14 mouse cellular contexts compared by ENCODE assay signal in genomic region chr7:120361159-120361558, GRCm38 (mm10). TPM values are rescaled to one million over a fixed set of nuclear protein-coding genes. Genes with fewer than 3 reads are reported as not detected.
DNase-seq lines count a peak whose midpoint lies in the region; ATAC-seq and TF ChIP-seq lines count a peak whose summit lies in the region.
"Had no signal": no experiment of that assay in that cellular context is flagged by ENCODE, and none has a peak within 500 bp of the region (broad histone marks: within the 10 kb centered on the region; RNA-seq: fewer than 3 reads in every experiment).

No protein-coding gene starts in this region.

- DNase-seq in heart, postnatal 4 days: peak; percentile 5
- no peak for DNase-seq in heart, adult 9 months (ENCODE audit: low spot score in 2 of 2)
- peak; percentile 25 for DNase-seq in midbrain, embryonic 14.5 days
- DNase-seq in embryo, embryonic 10 days (ENCODE audit: low spot score): peak; percentile 73
- no peak for DNase-seq in adipocyte (ENCODE audit: low spot score)
- DNase-seq in natural killer cell, adult 2 months (ENCODE audit: low spot score in 2 of 2): no peak
- DNase-seq: cerebellum, adult 18-20 months; lung, postnatal 4 days; right cerebral cortex, postnatal 14 days; thymus, postnatal 36 days had no signal

- no peak overlapping the region for H3K9ac ChIP-seq in midbrain, embryonic 14.5 days (replicated peaks; ENCODE audit: low read length)
- H3K9ac ChIP-seq in midbrain, embryonic 13.5 days (replicated peaks): no peak overlapping the region

- 35% methylated on average over 13 of the region's 13 CpGs for WGBS in midbrain, embryonic 14.5 days
- 43% methylated on average over 13 of the region's 13 CpGs for WGBS in midbrain, embryonic 13.5 days
- 47% methylated on average over 13 of the region's 13 CpGs for WGBS in small intestine, adult 2 months

- no peak overlapping the region for H3K4me3 ChIP-seq in midbrain, embryonic 14.5 days (replicated peaks; ENCODE audit: low read depth, low read length)
- H3K4me3 ChIP-seq in midbrain, embryonic 13.5 days (replicated peaks): no peak overlapping the region
- H3K4me3 ChIP-seq in small intestine, adult 2 months (ENCODE audit: low read depth, low read length): no peak overlapping the region
- H3K4me3 ChIP-seq: left cerebral cortex, adult 2 months had no signal

- no peaks in the 10 kb centered on the region for H3K27me3 ChIP-seq in midbrain, embryonic 14.5 days (ENCODE audit: control insufficient read depth, insufficient read depth, low read length)
- no peaks in the 10 kb centered on the region for H3K27me3 ChIP-seq in midbrain, embryonic 13.5 days
- no peaks in the 10 kb centered on the region for H3K27me3 ChIP-seq in small intestine, adult 2 months (ENCODE audit: control insufficient read depth, insufficient read depth, low read length)

- no peaks in the 10 kb centered on the region for H3K4me1 ChIP-seq in midbrain, embryonic 14.5 days (ENCODE audit: control insufficient read depth, insufficient read depth, low read length)
- H3K4me1 ChIP-seq in midbrain, embryonic 13.5 days (replicated peaks): no peaks in the 10 kb centered on the region
- no peaks in the 10 kb centered on the region for H3K4me1 ChIP-seq in small intestine, adult 2 months (ENCODE audit: control insufficient read depth, insufficient read depth, insufficient read length, low read length)

- TF ChIP-seq CTCF in small intestine, adult 2 months (IDR thresholded peaks at IDR 0.05; ENCODE audit: extremely low read depth, insufficient read length, insufficient replicate concordance, low read depth, low read length): peak; percentile 12; the same call in 1 of the 2 replicates

- no peaks in the 10 kb centered on the region for H3K9me3 ChIP-seq in midbrain, embryonic 14.5 days (ENCODE audit: control insufficient read depth, low read length)
- no peaks in the 10 kb centered on the region for H3K9me3 ChIP-seq in midbrain, embryonic 13.5 days

- H3K4me2 ChIP-seq in midbrain, embryonic 14.5 days (ENCODE audit: low read length): no peak overlapping the region
- H3K4me2 ChIP-seq in midbrain, embryonic 13.5 days (replicated peaks): no peak overlapping the region

- H3K27ac ChIP-seq in midbrain, embryonic 14.5 days (replicated peaks; ENCODE audit: low read depth, low read length): no peak overlapping the region
- no peak overlapping the region for H3K27ac ChIP-seq in midbrain, embryonic 13.5 days
- H3K27ac ChIP-seq in small intestine, adult 2 months (ENCODE audit: insufficient read depth, low read depth, low read length): no peak overlapping the region
- H3K27ac ChIP-seq: left cerebral cortex, adult 2 months had no signal

- no peak for ATAC-seq in midbrain, embryonic 14.5 days (ENCODE audit: low FRiP score, low TSS enrichment)
- ATAC-seq in midbrain, embryonic 13.5 days: no peak

- TF ChIP-seq POLR2A in small intestine, adult 2 months (IDR thresholded peaks at IDR 0.05; ENCODE audit: low read depth, low read length): no peak

- no peaks in the 10 kb centered on the region for H3K36me3 ChIP-seq in midbrain, embryonic 14.5 days (ENCODE audit: control insufficient read depth, insufficient read depth, low read length)
- no peaks in the 10 kb centered on the region for H3K36me3 ChIP-seq in midbrain, embryonic 13.5 days
- H3K36me3 ChIP-seq in small intestine, adult 2 months (ENCODE audit: control insufficient read depth, insufficient read depth, low read length): no peaks in the 10 kb centered on the region

RNA-seq across cellular contexts. Expression of gene Abca15, which starts 32.7 kb away (rescaled TPM):
- not detected for total RNA-seq in heart, postnatal 4 days (2021)
- not detected in 2 replicates for polyA plus RNA-seq in midbrain, embryonic 14.5 days (2014; fragmentation: Nextera tagmentation; extraction: Ambion mirVana)
- not detected in 2 replicates for polyA plus RNA-seq in midbrain, embryonic 13.5 days (2015; fragmentation: Nextera tagmentation; extraction: Ambion mirVana)
- polyA plus RNA-seq in small intestine, adult 2 months (2012; rRNA removed): not detected in 2 replicates
- total RNA-seq: left cerebral cortex, adult 2 months had no signal
- polyA plus RNA-seq: intestine, embryonic 14.5 days had no signal

RNA-seq across cellular contexts. Expression of gene Abca16, which starts 48.3 kb away (rescaled TPM):
- total RNA-seq in heart, postnatal 4 days (2021): not detected
- not detected in 2 replicates for polyA plus RNA-seq in midbrain, embryonic 14.5 days (2014; fragmentation: Nextera tagmentation; extraction: Ambion mirVana)
- polyA plus RNA-seq in midbrain, embryonic 13.5 days (2015; fragmentation: Nextera tagmentation; extraction: Ambion mirVana): not detected in 2 replicates
- not detected in 2 replicates for polyA plus RNA-seq in small intestine, adult 2 months (2012; rRNA removed)
- total RNA-seq: left cerebral cortex, adult 2 months had no signal
- polyA plus RNA-seq: intestine, embryonic 14.5 days had no signal

Comparison
In these comparisons a context has a peak if more than half of its experiments do, and no peak if none do; other contexts are left out.
1. DNase-seq: peak in heart, postnatal 4 days (single experiment), midbrain, embryonic 14.5 days (single experiment) and embryo, embryonic 10 days (single experiment); none in heart, adult 9 months (0 of 2), adipocyte (single experiment) and natural killer cell, adult 2 months (0 of 2).